Comparison of ENCODE assay signal across 10 mouse cellular contexts in the genomic region with DNA sequence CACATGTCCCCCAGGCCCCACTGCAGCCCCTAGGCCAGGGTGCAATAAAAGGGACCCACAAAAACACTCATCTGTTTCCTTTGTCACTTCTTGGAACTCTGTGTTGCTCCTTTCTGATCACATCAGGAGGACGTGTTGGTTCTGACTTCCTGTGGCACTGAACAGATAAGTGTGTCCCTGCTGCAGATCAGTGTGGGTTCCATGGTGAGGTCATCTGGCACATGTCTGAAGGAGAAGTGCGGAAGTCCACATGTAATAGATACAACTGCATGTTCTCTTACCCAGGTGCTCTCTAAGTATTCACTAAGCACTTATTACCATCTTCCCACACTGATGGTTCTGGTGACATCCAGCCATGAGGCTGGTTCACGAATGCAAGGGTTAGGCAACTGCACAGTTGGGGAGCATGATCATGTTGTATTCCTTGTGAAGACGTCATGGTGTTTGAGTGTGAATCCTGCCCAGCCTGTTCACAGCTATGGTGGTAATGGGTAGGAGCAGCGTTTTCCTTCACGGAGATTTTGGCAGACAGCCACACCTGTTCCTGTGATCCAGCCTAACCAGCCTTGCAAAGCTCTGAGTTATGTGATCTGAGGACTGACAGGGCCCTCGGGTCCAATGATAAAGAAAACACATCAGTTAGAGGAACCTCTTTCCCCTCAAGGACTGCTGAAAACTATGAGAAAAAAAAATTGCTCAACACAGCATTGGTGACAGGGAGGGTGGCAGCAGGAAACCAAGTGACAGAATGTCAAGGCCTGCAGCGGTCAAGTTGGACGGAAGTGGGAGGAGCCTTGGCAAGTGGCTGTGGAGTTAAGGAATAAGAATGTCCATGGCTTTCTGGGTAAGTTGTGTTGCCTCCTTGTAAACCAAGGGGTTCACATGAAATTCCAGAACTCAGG. TPM values are rescaled to one million over a fixed set of nuclear protein-coding genes. Genes with fewer than 3 reads are reported as not detected.
DNase-seq lines count a peak whose midpoint lies in the region; ATAC-seq lines count a peak whose summit lies in the region.
"Had no signal": no experiment of that assay in that cellular context is flagged by ENCODE, and none has a peak within 500 bp of the region (broad histone marks: within the 10 kb centered on the region; RNA-seq: fewer than 3 reads in every experiment).

No protein-coding gene starts in this region.

- H3K9me3 ChIP-seq in megakaryocyte, embryonic 14.5 days: no peaks in the 10 kb centered on the region

- peak; percentile 33 to 50 for DNase-seq in kidney, postnatal 25 days
- no peak for DNase-seq in kidney, postnatal 4 days
- DNase-seq in adrenal gland, adult 2 months: peak; percentile 71
- DNase-seq in embryo, embryonic 11 days: no peak
- DNase-seq in right cerebral cortex, adult 18-20 months: no peak
- DNase-seq in left cerebral cortex, adult 8-10 months (ENCODE audit: low spot score in 2 of 2): no peak
- DNase-seq: gastrocnemius, postnatal 36 days; lung, adult 18-20 months had no signal

- peaks cover 24% of the 10 kb centered on the region for H3K36me3 ChIP-seq in megakaryocyte, embryonic 14.5 days (replicated peaks; ENCODE audit: low read length)

- peak; percentile 67 for ATAC-seq in granulocyte monocyte progenitor cell, adult 5-6 weeks (replicated peaks; ENCODE audit: poor library complexity, severe bottlenecking)

- H3K27me3 ChIP-seq in megakaryocyte, embryonic 14.5 days (replicated peaks): no peaks in the 10 kb centered on the region

- peaks cover 98% of the 10 kb centered on the region for H3K4me1 ChIP-seq in megakaryocyte, embryonic 14.5 days

- peak overlapping the region; percentile 89 for H3K4me3 ChIP-seq in megakaryocyte, embryonic 14.5 days (replicated peaks)

RNA-seq across cellular contexts. Expression of a gene that starts 9.0 kb away (rescaled TPM):
- total RNA-seq in adrenal gland, adult 2 months (2021): 10 to 100 TPM; 18.7 to 19.1 TPM
- 60.0 and 72.6 TPM in 2 replicates for polyA plus RNA-seq in adrenal gland, adult 2 months (2012; rRNA removed)
- 3.2 and 3.4 TPM in 2 replicates for total RNA-seq in granulocyte monocyte progenitor cell, adult 5-6 weeks (2014; fragmentation: Nextera tagmentation)
- total RNA-seq in granulocyte monocyte progenitor cell, adult 5-6 weeks (2017): 3.7 and 6.3 TPM in 2 replicates
- polyA plus RNA-seq in megakaryocyte, embryonic 14.5 days (2012; ENCODE audit: insufficient read depth, low replicate concordance): 48.8 and 121 TPM in 2 replicates
- 1 to 10 TPM; 4.3 to 5.2 (median 4.8) TPM for total RNA-seq in left cerebral cortex, adult 8-10 months (2022)

RNA-seq across cellular contexts. Expression of a gene that starts 41.7 kb away (rescaled TPM):
- total RNA-seq in adrenal gland, adult 2 months (2021): 10 to 100 TPM; 79.6 to 80.7 TPM
- polyA plus RNA-seq in adrenal gland, adult 2 months (2012; rRNA removed): 1.8 and 3.3 TPM in 2 replicates
- total RNA-seq in granulocyte monocyte progenitor cell, adult 5-6 weeks (2014; fragmentation: Nextera tagmentation): 69.1 and 85.9 TPM in 2 replicates
- total RNA-seq in granulocyte monocyte progenitor cell, adult 5-6 weeks (2017): 292 and 298 TPM in 2 replicates
- 1.5 and 8.4 TPM in 2 replicates for polyA plus RNA-seq in megakaryocyte, embryonic 14.5 days (2012; ENCODE audit: insufficient read depth, low replicate concordance)
- 100 to 1,000 TPM; 130 to 155 (median 135) TPM for total RNA-seq in left cerebral cortex, adult 8-10 months (2022)

Comparison
In these comparisons a context has a peak if more than half of its experiments do, and no peak if none do; other contexts are left out.
1. DNase-seq: peak in kidney, postnatal 25 days (2 of 2) and adrenal gland, adult 2 months (single experiment); none in kidney, postnatal 4 days (0 of 2), embryo, embryonic 11 days (single experiment), right cerebral cortex, adult 18-20 months (single experiment) and left cerebral cortex, adult 8-10 months (0 of 2).